Mouse (Mus musculus): ENCODE data around the gene Smim5.

DNA sequence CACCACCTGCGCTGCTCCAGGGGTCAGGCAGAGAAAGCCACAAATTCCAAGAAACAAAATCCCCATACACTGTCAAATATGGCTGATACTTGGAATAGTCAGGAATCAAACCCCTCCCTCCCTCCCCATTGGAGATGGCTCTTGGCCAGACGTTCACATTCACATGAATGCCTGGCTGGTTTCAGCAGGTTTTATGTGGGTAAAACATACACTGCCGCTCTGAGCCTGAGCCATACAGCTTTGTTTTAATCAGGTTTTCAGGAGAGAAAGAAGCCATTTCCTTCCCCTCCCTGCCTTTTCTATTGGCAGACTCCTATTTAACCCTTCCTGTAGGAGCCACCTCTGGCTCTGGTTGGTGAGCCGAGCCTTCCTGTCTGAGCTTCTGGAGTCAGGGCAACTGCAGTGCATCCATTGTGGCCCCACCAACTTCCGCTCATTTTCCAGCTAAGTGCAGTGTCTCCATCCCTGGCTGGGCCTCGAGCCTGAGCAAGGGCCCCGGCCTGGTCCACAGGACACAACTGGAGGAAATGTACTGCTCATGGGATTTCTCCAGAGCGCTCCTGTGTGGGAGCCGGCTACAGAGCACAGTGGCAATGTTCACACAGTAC is 46.6 kb downstream of the Smim5 start:
- TF ChIP-seq CTCF (IDR thresholded peaks at IDR 0.05; ENCODE audit: extremely low read depth, insufficient read length, insufficient replicate concordance, low read depth, low read length) (no peak), POLR2A (IDR thresholded peaks at IDR 0.05; ENCODE audit: low read depth, low read length) (no peak)
